Mouse (Mus musculus): Measurements from ENCODE around the gene Ppp1r15b. TPM values are rescaled to one million over a fixed set of nuclear protein-coding genes. Genes with fewer than 3 reads are reported as not detected.

Gene Ppp1r15b
- polyA plus RNA-seq, 1 experiment from 2014 or later: 29.6 TPM

DNA sequence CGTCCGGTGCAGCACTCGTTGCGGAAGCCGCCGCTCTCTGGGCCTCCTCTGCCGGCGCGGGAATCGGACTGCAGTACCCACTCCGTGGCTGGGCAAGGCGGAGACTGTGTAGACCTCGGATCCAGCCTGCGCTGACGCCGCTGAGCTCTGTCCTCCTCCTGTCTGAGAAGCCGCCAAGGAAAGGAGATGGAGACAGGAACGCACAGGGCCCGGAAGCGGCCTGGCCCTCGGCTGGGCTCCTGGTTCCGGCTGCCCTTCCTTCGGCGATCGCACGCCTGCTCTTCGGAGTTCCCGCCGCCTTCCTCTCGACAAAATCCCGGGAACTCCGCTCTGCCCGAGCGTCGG is 590 bp downstream of the Ppp1r15b start:
- Histone ChIP-seq H3K36me3 (replicated peaks; ENCODE audit: control insufficient read depth, insufficient read depth) (peaks cover 19% of the 10 kb centered on the region), H3K4me3 (replicated peaks; ENCODE audit: low read length) (peak overlapping the region; percentile 71), H3K27me3 (ENCODE audit: control insufficient read depth, insufficient read depth, low read length) (no peaks in the 10 kb centered on the region), H3K9me3 (ENCODE audit: control insufficient read depth, low read length) (no peaks in the 10 kb centered on the region), H3K9ac (peak overlapping the region; percentile 90), H3K4me2 (replicated peaks) (peak overlapping the region; percentile 95), H3K27ac (peak overlapping the region; percentile 95), H3K4me1 (replicated peaks; ENCODE audit: control insufficient read depth, insufficient read depth, low read length) (peaks cover 50% of the 10 kb centered on the region)
- DNase-seq (ENCODE audit: low spot score) (no peak), ATAC-seq (ENCODE audit: low FRiP score) (no peak)
- under 1% methylated on average over 35 of the region's 35 CpGs for WGBS

DNA sequence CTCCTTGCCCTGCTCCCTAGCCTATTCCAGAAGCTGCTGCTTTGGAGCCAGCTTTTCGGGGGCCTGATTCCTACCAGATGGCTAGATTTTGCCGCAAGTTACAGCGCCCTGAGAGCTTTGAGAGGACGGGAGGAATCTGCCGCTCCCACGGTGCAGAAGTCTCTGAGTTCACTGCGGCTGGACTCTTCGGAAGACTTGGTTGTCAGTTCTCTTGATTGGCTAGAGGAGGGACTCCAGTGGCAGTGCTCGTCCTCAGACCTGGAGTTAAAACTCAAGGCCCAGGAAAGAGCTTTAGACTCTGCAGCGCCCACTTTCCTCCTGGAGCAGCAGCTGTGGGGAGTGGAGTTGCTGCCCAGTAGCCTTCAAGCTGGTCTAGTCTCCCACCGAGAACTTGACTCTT is 993 bp downstream of the Ppp1r15b start:
- under 1% methylated on average over 11 of the region's 11 CpGs for WGBS
- peak overlapping the region; percentile 90 for H3K9ac ChIP-seq
- H3K4me3 ChIP-seq (replicated peaks; ENCODE audit: low read length): peak overlapping the region; percentile 71
- DNase-seq (ENCODE audit: low spot score) (no peak), ATAC-seq (ENCODE audit: low FRiP score) (no peak)
- no peaks in the 10 kb centered on the region for H3K27me3 ChIP-seq (ENCODE audit: control insufficient read depth, insufficient read depth, low read length)
- peak overlapping the region; percentile 95 for H3K4me2 ChIP-seq (replicated peaks)
- peak overlapping the region; percentile 95 for H3K27ac ChIP-seq
- no peaks in the 10 kb centered on the region for H3K9me3 ChIP-seq (ENCODE audit: control insufficient read depth, low read length)
- peaks cover 54% of the 10 kb centered on the region for H3K4me1 ChIP-seq (replicated peaks; ENCODE audit: control insufficient read depth, insufficient read depth, low read length)
- H3K36me3 ChIP-seq (replicated peaks; ENCODE audit: control insufficient read depth, insufficient read depth): peaks cover 23% of the 10 kb centered on the region

GRCm38 (mm10) chr1:133132388-133133326 is 1.7 kb downstream of the Ppp1r15b start:
- peaks cover 31% of the 10 kb centered on the region for H3K36me3 ChIP-seq (replicated peaks; ENCODE audit: control insufficient read depth, insufficient read depth)
- peak overlapping the region; percentile 90 for H3K9ac ChIP-seq
- DNase-seq (ENCODE audit: low spot score): no peak
- no peak overlapping the region; the same call in 1 of the 2 replicates for H3K27ac ChIP-seq
- no peaks in the 10 kb centered on the region for H3K27me3 ChIP-seq (ENCODE audit: control insufficient read depth, insufficient read depth, low read length)
- peak overlapping the region; percentile 95 for H3K4me2 ChIP-seq (replicated peaks)
- H3K9me3 ChIP-seq (ENCODE audit: control insufficient read depth, low read length): no peaks in the 10 kb centered on the region
- peaks cover 54% of the 10 kb centered on the region for H3K4me1 ChIP-seq (replicated peaks; ENCODE audit: control insufficient read depth, insufficient read depth, low read length)
- H3K4me3 ChIP-seq (replicated peaks; ENCODE audit: low read length): peak overlapping the region; percentile 71
- no peak for ATAC-seq (ENCODE audit: low FRiP score)
- WGBS: 15% methylated on average over 26 of the region's 26 CpGs

- Histone ChIP-seq H3K4me1 (replicated peaks; ENCODE audit: control insufficient read depth, insufficient read depth, low read length) (peaks cover 54% of the 10 kb centered on the region), H3K9ac (peak overlapping the region; percentile 90), H3K4me3 (replicated peaks; ENCODE audit: low read length) (peak overlapping the region; percentile 71), H3K4me2 (replicated peaks) (peak overlapping the region; percentile 95), H3K9me3 (ENCODE audit: control insufficient read depth, low read length) (no peaks in the 10 kb centered on the region), H3K36me3 (replicated peaks; ENCODE audit: control insufficient read depth, insufficient read depth) (peaks cover 38% of the 10 kb centered on the region), H3K27ac (no peak overlapping the region), H3K27me3 (ENCODE audit: control insufficient read depth, insufficient read depth, low read length) (no peaks in the 10 kb centered on the region)
- ATAC-seq (ENCODE audit: low FRiP score) (no peak), DNase-seq (ENCODE audit: low spot score) (no peak)
- 12% methylated on average over 2 of the region's 2 CpGs for WGBS
These were observed 2.5 kb downstream of the Ppp1r15b start for GRCm38 (mm10) chr1:133133425-133133824.

DNA sequence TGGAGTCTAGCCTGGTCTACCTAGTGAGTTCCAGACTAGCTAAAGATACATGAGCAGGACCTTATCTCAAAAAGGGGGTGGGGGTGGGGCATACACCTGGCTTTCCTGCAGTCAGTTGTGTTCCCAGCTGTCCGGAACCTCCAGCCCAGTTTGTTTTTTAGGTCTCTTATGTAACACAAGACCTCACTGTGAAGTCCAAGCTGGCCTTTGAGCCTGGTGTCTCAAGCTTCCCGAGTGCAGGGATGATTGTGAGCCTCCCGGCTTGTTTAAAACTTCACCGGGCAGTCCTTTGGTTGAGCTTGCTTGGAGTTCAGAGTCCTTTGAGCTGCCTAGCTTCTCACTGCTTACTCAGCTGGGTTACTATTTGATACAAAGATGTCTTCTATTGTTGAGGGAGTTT is 3.1 kb downstream of the Ppp1r15b start:
- H3K36me3 ChIP-seq (replicated peaks; ENCODE audit: control insufficient read depth, insufficient read depth): peaks cover 45% of the 10 kb centered on the region
- peak overlapping the region; percentile 90 for H3K9ac ChIP-seq
- H3K4me3 ChIP-seq (replicated peaks; ENCODE audit: low read length): peak overlapping the region; percentile 71
- DNase-seq (ENCODE audit: low spot score): no peak
- WGBS: 21% methylated on average over 4 of the region's 4 CpGs
- no peaks in the 10 kb centered on the region for H3K27me3 ChIP-seq (ENCODE audit: control insufficient read depth, insufficient read depth, low read length)
- H3K4me2 ChIP-seq (replicated peaks): peak overlapping the region; percentile 95
- no peaks in the 10 kb centered on the region for H3K9me3 ChIP-seq (ENCODE audit: control insufficient read depth, low read length)
- no peak for ATAC-seq (ENCODE audit: low FRiP score)
- no peak overlapping the region for H3K27ac ChIP-seq
- H3K4me1 ChIP-seq (replicated peaks; ENCODE audit: control insufficient read depth, insufficient read depth, low read length): peaks cover 54% of the 10 kb centered on the region

DNA sequence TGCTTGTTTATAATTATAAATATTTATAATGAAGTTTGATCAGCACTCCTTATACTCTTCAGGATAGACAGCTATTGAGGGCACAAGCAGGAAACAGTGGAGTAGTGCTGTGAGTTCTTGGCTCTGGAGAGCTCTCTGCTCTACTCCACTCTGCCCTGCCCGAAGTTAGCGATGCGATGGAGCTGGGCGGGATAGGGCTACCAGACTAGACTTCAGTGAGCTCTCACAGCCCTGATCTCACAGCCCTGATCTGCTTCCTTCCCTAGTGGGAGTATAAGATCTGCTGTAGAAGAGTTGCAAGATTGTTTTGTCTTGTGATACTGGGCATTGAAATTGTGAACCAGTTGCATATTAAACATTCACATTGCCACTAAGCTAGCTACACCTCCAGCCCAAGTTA is 3.9 kb downstream of the Ppp1r15b start:
- Histone ChIP-seq H3K9ac (peak overlapping the region; percentile 90), H3K36me3 (replicated peaks; ENCODE audit: control insufficient read depth, insufficient read depth) (peaks cover 51% of the 10 kb centered on the region), H3K27ac (no peak overlapping the region), H3K27me3 (ENCODE audit: control insufficient read depth, insufficient read depth, low read length) (no peaks in the 10 kb centered on the region), H3K4me2 (replicated peaks) (peak overlapping the region; percentile 95), H3K4me3 (replicated peaks; ENCODE audit: low read length) (peak overlapping the region; percentile 71), H3K4me1 (replicated peaks; ENCODE audit: control insufficient read depth, insufficient read depth, low read length) (peaks cover 54% of the 10 kb centered on the region), H3K9me3 (ENCODE audit: control insufficient read depth, low read length) (no peaks in the 10 kb centered on the region)
- no peak for ATAC-seq (ENCODE audit: low FRiP score)
- 34% methylated on average over 4 of the region's 4 CpGs for WGBS
- DNase-seq (ENCODE audit: low spot score): no peak

GRCm38 (mm10) chr1:133135808-133136207 is 4.9 kb downstream of the Ppp1r15b start:
- 69% methylated on average over 5 of the region's 5 CpGs for WGBS

DNA sequence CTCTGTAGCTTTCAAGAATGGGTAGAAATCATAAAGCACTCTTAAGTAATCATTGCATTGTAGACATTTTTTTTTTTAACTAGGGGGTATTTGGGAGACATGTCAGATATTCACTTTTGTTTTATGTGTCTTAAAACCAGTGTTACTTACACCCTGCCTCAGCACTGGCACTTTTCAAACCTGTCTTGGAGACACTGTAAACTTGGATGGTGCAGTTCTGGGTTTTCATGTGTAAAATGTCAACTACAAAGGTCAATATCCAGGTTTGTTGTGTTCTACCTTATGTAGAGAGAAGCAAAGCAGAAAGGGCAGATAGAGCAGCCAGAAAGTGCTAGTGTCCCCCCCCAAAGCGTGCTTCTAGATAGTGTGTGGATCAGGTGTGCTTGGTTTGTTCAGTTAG is 7.5 kb downstream of the Ppp1r15b start:
- Histone ChIP-seq H3K4me2 (replicated peaks) (no peak overlapping the region), H3K4me1 (replicated peaks; ENCODE audit: control insufficient read depth, insufficient read depth, low read length) (peaks cover 35% of the 10 kb centered on the region), H3K4me3 (replicated peaks; ENCODE audit: low read length) (no peak overlapping the region), H3K27ac (no peak overlapping the region), H3K36me3 (replicated peaks; ENCODE audit: control insufficient read depth, insufficient read depth) (peaks cover 69% of the 10 kb centered on the region), H3K27me3 (ENCODE audit: control insufficient read depth, insufficient read depth, low read length) (no peaks in the 10 kb centered on the region), H3K9me3 (ENCODE audit: control insufficient read depth, low read length) (no peaks in the 10 kb centered on the region), H3K9ac (no peak overlapping the region)
- WGBS: 88% methylated on average over 1 of the region's 1 CpGs
- no peak for ATAC-seq (ENCODE audit: low FRiP score)
- no peak for DNase-seq (ENCODE audit: low spot score)

More at GRCm38 (mm10) chr1:133135808-133136207, 4.9 kb downstream of the Ppp1r15b start:
- Histone ChIP-seq H3K4me3 (replicated peaks; ENCODE audit: low read length) (peak overlapping the region; percentile 8), H3K27ac (no peak overlapping the region), H3K36me3 (replicated peaks; ENCODE audit: control insufficient read depth, insufficient read depth) (peaks cover 61% of the 10 kb centered on the region), H3K4me2 (replicated peaks) (peak overlapping the region; percentile 95), H3K9ac (no peak overlapping the region), H3K27me3 (ENCODE audit: control insufficient read depth, insufficient read depth, low read length) (no peaks in the 10 kb centered on the region), H3K4me1 (replicated peaks; ENCODE audit: control insufficient read depth, insufficient read depth, low read length) (peaks cover 48% of the 10 kb centered on the region), H3K9me3 (ENCODE audit: control insufficient read depth, low read length) (no peaks in the 10 kb centered on the region)
- ATAC-seq (ENCODE audit: low FRiP score) (no peak), DNase-seq (ENCODE audit: low spot score) (no peak)

- DNase-seq (ENCODE audit: low spot score) (peak; percentile 83), ATAC-seq (ENCODE audit: low FRiP score) (peak; percentile 48; the same call in 1 of the 2 replicates)
- 64% methylated on average over 22 of the region's 22 CpGs for WGBS
- H3K4me2 ChIP-seq (replicated peaks): no peak overlapping the region
- no peak overlapping the region for H3K27ac ChIP-seq
- no peaks in the 10 kb centered on the region for H3K27me3 ChIP-seq (ENCODE audit: control insufficient read depth, insufficient read depth, low read length)
- no peak overlapping the region for H3K9ac ChIP-seq
- no peak overlapping the region for H3K4me3 ChIP-seq (replicated peaks; ENCODE audit: low read length)
- H3K9me3 ChIP-seq (ENCODE audit: control insufficient read depth, low read length): no peaks in the 10 kb centered on the region
- H3K4me1 ChIP-seq (replicated peaks; ENCODE audit: control insufficient read depth, insufficient read depth, low read length): no peaks in the 10 kb centered on the region
- peaks cover 6% of the 10 kb centered on the region for H3K36me3 ChIP-seq (replicated peaks; ENCODE audit: control insufficient read depth, insufficient read depth)
These were observed 15.4 kb downstream of the Ppp1r15b start for GRCm38 (mm10) chr1:133146014-133147009.

Measured in hindbrain, embryonic 14.5 days (tissue).